Mouse (Mus musculus): ENCODE measurements at regions not wholly inside any gene's neighbourhood (a gene's known extent, or its start where the extent isn't known, plus 50 kb on each side); places are given as distances from the start of the nearest gene placed in this dataset.

DNA sequence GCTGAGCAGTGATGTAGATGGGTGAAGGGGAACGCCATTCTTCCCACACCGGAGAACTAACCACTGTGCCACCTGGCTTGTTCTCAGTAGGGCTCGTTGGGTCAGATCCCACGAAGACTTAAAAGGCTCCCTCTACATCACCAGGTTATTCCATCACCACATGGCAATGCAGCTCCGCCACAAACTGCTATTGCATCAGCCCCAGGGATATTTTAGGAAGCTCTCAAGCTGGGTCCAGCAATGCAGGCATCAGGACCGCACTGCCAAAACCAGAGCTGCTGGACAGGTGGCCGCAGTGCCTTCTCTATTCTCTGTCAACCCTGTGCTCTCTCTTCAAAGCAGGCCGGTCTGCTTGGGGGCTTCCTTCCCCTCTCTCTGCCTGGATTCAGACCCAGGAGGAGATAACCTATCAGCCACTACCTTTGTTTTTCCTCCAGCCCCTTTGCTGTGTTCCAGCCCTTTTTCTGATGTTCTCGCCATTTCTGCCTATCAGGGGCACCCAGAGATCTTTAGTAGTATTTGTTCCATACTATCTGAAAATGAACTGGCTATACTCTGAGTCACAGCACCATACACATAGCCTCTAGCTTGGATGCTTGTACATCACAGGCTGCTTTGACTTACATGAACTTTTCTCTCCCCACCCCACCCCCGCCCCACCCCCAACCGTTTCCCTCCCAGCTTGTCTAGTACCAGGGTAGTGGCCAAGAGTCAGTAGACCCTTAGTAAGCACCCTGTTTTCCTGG, 87.8 kb upstream of the Ssbp2 start:
- TF ChIP-seq ZC3H11A (IDR thresholded peaks at IDR 0.05; ENCODE audit: borderline replicate concordance, low read depth, low read length) (no peak), MAFK (IDR thresholded peaks at IDR 0.05; ENCODE audit: insufficient read depth, low read depth, low read length) (no peak), CHD2 (IDR thresholded peaks at IDR 0.05; ENCODE audit: low read depth, low read length) (no peak), HCFC1 (IDR thresholded peaks at IDR 0.05; ENCODE audit: borderline replicate concordance, insufficient read depth, low read length) (no peak), ZNF384 (IDR thresholded peaks at IDR 0.05; ENCODE audit: low read depth, low read length) (no peak)
- no peak for DNase-seq (ENCODE audit: low read depth, low spot score)
- H3K4me3 ChIP-seq (ENCODE audit: insufficient read depth in 1 of 2, low read depth in 1 of 2, low read length in 2 of 2, poor library complexity in 1 of 2, severe bottlenecking in 1 of 2): no peak overlapping the region
- peaks cover 3 to 10% of the 10 kb centered on the region in 2 experiments; a peak in 3 of 4 replicates for H3K4me1 ChIP-seq (ENCODE audit: control insufficient read depth in 2 of 2, insufficient read depth in 2 of 2, low read length in 2 of 2, poor library complexity in 1 of 2)
- no peak overlapping the region for H3K27ac ChIP-seq (ENCODE audit: insufficient read depth, low read depth, low read length, poor library complexity, severe bottlenecking)
- no peak overlapping the region for H3K9ac ChIP-seq (ENCODE audit: insufficient read depth, low read depth, low read length, poor library complexity, severe bottlenecking)
- in situ Hi-C loops (cut with MboI; ENCODE audit: low sequenced_read_pairs in 2 of 2, unreplicated experiment in 2 of 2): loop anchor here in 1 of 2 experiments (5.0 kb wide), 1 partner anchor 90 kb away; the partner anchor contains the start of gene Ssbp2
- no peaks in the 10 kb centered on the region for H3K9me3 ChIP-seq (ENCODE audit: control insufficient read depth, insufficient read depth, low read depth, low read length)
- no peaks in the 10 kb centered on the region for H3K36me3 ChIP-seq (ENCODE audit: control insufficient read depth, insufficient read depth, low read length, poor library complexity, severe bottlenecking)

GRCm38 (mm10) chr13:91374141-91374540, 85.9 kb upstream of the Ssbp2 start:
- DNase-seq (ENCODE audit: low read depth, low spot score): no peak
- Histone ChIP-seq H3K36me3 (ENCODE audit: control insufficient read depth, insufficient read depth, low read length, poor library complexity, severe bottlenecking) (no peaks in the 10 kb centered on the region), H3K9me3 (ENCODE audit: control insufficient read depth, insufficient read depth, low read depth, low read length) (no peaks in the 10 kb centered on the region), H3K9ac (ENCODE audit: insufficient read depth, low read depth, low read length, poor library complexity, severe bottlenecking) (no peak overlapping the region), H3K4me1 (ENCODE audit: control insufficient read depth in 2 of 2, insufficient read depth in 2 of 2, low read length in 2 of 2, poor library complexity in 1 of 2) (peaks cover 3 to 10% of the 10 kb centered on the region in 2 experiments; a peak in 3 of 4 replicates), H3K27ac (ENCODE audit: insufficient read depth, low read depth, low read length, poor library complexity, severe bottlenecking) (no peak overlapping the region), H3K4me3 (ENCODE audit: insufficient read depth in 1 of 2, low read depth in 1 of 2, low read length in 2 of 2, poor library complexity in 1 of 2, severe bottlenecking in 1 of 2) (no peak overlapping the region)
- in situ Hi-C loops (cut with MboI; ENCODE audit: low sequenced_read_pairs in 2 of 2, unreplicated experiment in 2 of 2): loop anchor here in 1 of 2 experiments (5.0 kb wide), 1 partner anchor 88 kb away; the partner anchor contains the start of gene Ssbp2
- TF ChIP-seq CHD2 (IDR thresholded peaks at IDR 0.05; ENCODE audit: low read depth, low read length): no peak
- TF ChIP-seq HCFC1 (IDR thresholded peaks at IDR 0.05; ENCODE audit: borderline replicate concordance, insufficient read depth, low read length): no peak
- no peak for TF ChIP-seq ZC3H11A (IDR thresholded peaks at IDR 0.05; ENCODE audit: borderline replicate concordance, low read depth, low read length)
- TF ChIP-seq MAFK (IDR thresholded peaks at IDR 0.05; ENCODE audit: insufficient read depth, low read depth, low read length): no peak
- no peak for TF ChIP-seq ZNF384 (IDR thresholded peaks at IDR 0.05; ENCODE audit: low read depth, low read length)

GRCm38 (mm10) chr13:91376556-91376955, 83.5 kb upstream of the Ssbp2 start:
- in situ Hi-C loops (cut with MboI; ENCODE audit: low sequenced_read_pairs in 2 of 2, unreplicated experiment in 2 of 2): no loop called here
- H3K4me3 ChIP-seq (ENCODE audit: insufficient read depth in 1 of 2, low read depth in 1 of 2, low read length in 2 of 2, poor library complexity in 1 of 2, severe bottlenecking in 1 of 2): no peak overlapping the region
- H3K9me3 ChIP-seq (ENCODE audit: control insufficient read depth, insufficient read depth, low read depth, low read length): no peaks in the 10 kb centered on the region
- no peak overlapping the region for H3K27ac ChIP-seq (ENCODE audit: insufficient read depth, low read depth, low read length, poor library complexity, severe bottlenecking)
- H3K36me3 ChIP-seq (ENCODE audit: control insufficient read depth, insufficient read depth, low read length, poor library complexity, severe bottlenecking): no peaks in the 10 kb centered on the region
- no peak for DNase-seq (ENCODE audit: low read depth, low spot score)
- peaks cover 1 to 10% of the 10 kb centered on the region in 2 experiments; a peak in 1 of 4 replicates for H3K4me1 ChIP-seq (ENCODE audit: control insufficient read depth in 2 of 2, insufficient read depth in 2 of 2, low read length in 2 of 2, poor library complexity in 1 of 2)
- H3K9ac ChIP-seq (ENCODE audit: insufficient read depth, low read depth, low read length, poor library complexity, severe bottlenecking): no peak overlapping the region
- TF ChIP-seq MAFK (IDR thresholded peaks at IDR 0.05; ENCODE audit: insufficient read depth, low read depth, low read length): no peak
- no peak for TF ChIP-seq ZC3H11A (IDR thresholded peaks at IDR 0.05; ENCODE audit: borderline replicate concordance, low read depth, low read length)
- no peak for TF ChIP-seq CHD2 (IDR thresholded peaks at IDR 0.05; ENCODE audit: low read depth, low read length)
- no peak for TF ChIP-seq HCFC1 (IDR thresholded peaks at IDR 0.05; ENCODE audit: borderline replicate concordance, insufficient read depth, low read length)
- no peak for TF ChIP-seq ZNF384 (IDR thresholded peaks at IDR 0.05; ENCODE audit: low read depth, low read length)

- no peaks in the 10 kb centered on the region for H3K36me3 ChIP-seq (ENCODE audit: control insufficient read depth, insufficient read depth, low read length, poor library complexity, severe bottlenecking)
- no peak overlapping the region for H3K4me3 ChIP-seq (ENCODE audit: insufficient read depth in 1 of 2, low read depth in 1 of 2, low read length in 2 of 2, poor library complexity in 1 of 2, severe bottlenecking in 1 of 2)
- H3K27ac ChIP-seq (ENCODE audit: insufficient read depth, low read depth, low read length, poor library complexity, severe bottlenecking): no peak overlapping the region
- no peaks in the 10 kb centered on the region for H3K9me3 ChIP-seq (ENCODE audit: control insufficient read depth, insufficient read depth, low read depth, low read length)
- no peak for DNase-seq (ENCODE audit: low read depth, low spot score)
- no peak for TF ChIP-seq ZC3H11A (IDR thresholded peaks at IDR 0.05; ENCODE audit: borderline replicate concordance, low read depth, low read length)
- TF ChIP-seq MAFK (IDR thresholded peaks at IDR 0.05; ENCODE audit: insufficient read depth, low read depth, low read length): no peak
- no peak for TF ChIP-seq CHD2 (IDR thresholded peaks at IDR 0.05; ENCODE audit: low read depth, low read length)
- no peak for TF ChIP-seq ZNF384 (IDR thresholded peaks at IDR 0.05; ENCODE audit: low read depth, low read length)
- no peak for TF ChIP-seq HCFC1 (IDR thresholded peaks at IDR 0.05; ENCODE audit: borderline replicate concordance, insufficient read depth, low read length)
- H3K9ac ChIP-seq (ENCODE audit: insufficient read depth, low read depth, low read length, poor library complexity, severe bottlenecking): no peak overlapping the region
- H3K4me1 ChIP-seq (ENCODE audit: control insufficient read depth in 2 of 2, insufficient read depth in 2 of 2, low read length in 2 of 2, poor library complexity in 1 of 2): peaks cover 1 to 5% of the 10 kb centered on the region in 2 experiments; a peak in 1 of 4 replicates
- in situ Hi-C loops (cut with MboI; ENCODE audit: low sequenced_read_pairs in 2 of 2, unreplicated experiment in 2 of 2): no loop called here
Measured at GRCm38 (mm10) chr13:91377428-91377827, 82.7 kb upstream of the Ssbp2 start.
